Mouse (Mus musculus) ES-E14 (cell line): ENCODE measurements around the gene Upk1b. TPM values are rescaled to one million over a fixed set of nuclear protein-coding genes. Genes with fewer than 3 reads are reported as not detected.

Experiments used
- DNase-seq: peaks from one replicate; pipeline ENCODE4 v3.0.0-alpha.2; 2013; ENCODE audit warnings: low read depth, low spot score
- H3K27ac ChIP-seq: 2 replicates; pipeline ENCODE4 v1.5.1; 2012; ENCODE audit warnings: low read depth, mild to moderate bottlenecking, low read length, moderate library complexity, mixed read lengths; ENCODE audit not compliant: poor library complexity, insufficient read depth, severe bottlenecking
- H3K36me3 ChIP-seq: 2 replicates; pipeline ENCODE4 v1.6.1; 2012; ENCODE audit warnings: mild to moderate bottlenecking, low read length, moderate library complexity, mixed read lengths; ENCODE audit not compliant: control insufficient read depth, poor library complexity, insufficient read depth, severe bottlenecking
- H3K4me1 ChIP-seq, 2 experiments: fragments of 150-350 bp in 1 of 2; sonication (generic) in 1 of 2; 2 replicates each; pipeline ENCODE4 v1.6.1; 2012; ENCODE audit warnings: low read length in 2 of 2, mild to moderate bottlenecking in 1 of 2, mixed read lengths in 1 of 2; ENCODE audit not compliant: control insufficient read depth in 2 of 2, insufficient read depth in 2 of 2, poor library complexity in 1 of 2
- H3K4me3 ChIP-seq, 2 experiments: fragments of 150-350 bp in 1 of 2; sonication (generic) in 1 of 2; 2 replicates each; pipeline ENCODE4 v1.5.1; 2012; ENCODE audit warnings: low read length in 2 of 2, low read depth in 1 of 2, mild to moderate bottlenecking in 1 of 2, mixed read lengths in 1 of 2; ENCODE audit not compliant: insufficient read depth in 1 of 2, poor library complexity in 1 of 2, severe bottlenecking in 1 of 2
- H3K9ac ChIP-seq: 2 replicates; pipeline ENCODE4 v1.6.1; 2012; ENCODE audit warnings: low read depth, mild to moderate bottlenecking, low read length, mixed read lengths; ENCODE audit not compliant: poor library complexity, insufficient read depth, severe bottlenecking
- H3K9me3 ChIP-seq: fragments of 150-350 bp; sonication (generic); 2 replicates; pipeline ENCODE4 v1.6.1; 2012; ENCODE audit warnings: low read depth, mild to moderate bottlenecking, low read length; ENCODE audit not compliant: control insufficient read depth, insufficient read depth
- CHD2 ChIP-seq: IDR thresholded peaks from 2 replicates; pipeline ENCODE4 v1.6.1; 2014; ENCODE audit warnings: mild to moderate bottlenecking, low read depth, low read length, inconsistent platforms
- HCFC1 ChIP-seq: IDR thresholded peaks from 2 replicates; pipeline ENCODE4 v1.6.1; 2012; ENCODE audit warnings: low read length, inconsistent platforms, borderline replicate concordance; ENCODE audit not compliant: insufficient read depth
- MAFK ChIP-seq: IDR thresholded peaks from 2 replicates; pipeline ENCODE4 v1.6.1; 2014; ENCODE audit warnings: mild to moderate bottlenecking, low read depth, low read length, inconsistent platforms; ENCODE audit not compliant: insufficient read depth
- ZC3H11A ChIP-seq: IDR thresholded peaks from 2 replicates; pipeline ENCODE4 v1.6.1; 2012; ENCODE audit warnings: low read depth, mild to moderate bottlenecking, inconsistent platforms, low read length, borderline replicate concordance
- ZNF384 ChIP-seq: IDR thresholded peaks from 2 replicates; pipeline ENCODE4 v1.6.1; 2012; ENCODE audit warnings: low read depth, low read length, inconsistent platforms
- in situ Hi-C, 2 experiments: fragments of 600-800 bp; cut with MboI; formaldehyde crosslinking; loops; one replicate each; pipeline ENCODE4 v1.15.1; 2025; ENCODE audit warnings: low sequenced_read_pairs in 2 of 2, inconsistent platforms in 1 of 2; ENCODE audit not compliant: unreplicated experiment in 2 of 2
- total RNA-seq: library from RNA; depleted of rRNA; stranded (reverse); fragments of 300-350 nt; gene quantifications from 2 replicates; pipeline ENCODE4 v1.2.3, GENCODE M21; 2012

Upk1b gene
- total RNA-seq, 1 experiment, result 0.85 TPM

- Histone ChIP-seq H3K9me3 (no peaks in the 10 kb centered on the region), H3K36me3 (no peaks in the 10 kb centered on the region), H3K4me1 (no peaks in the 10 kb centered on the region), H3K4me3 (no peak overlapping the region), H3K9ac (no peak overlapping the region), H3K27ac (no peak overlapping the region)
- TF ChIP-seq MAFK, result no peak
- TF ChIP-seq ZNF384, result no peak
- DNase-seq, result no peak
- in situ Hi-C loops, result no loop called here
These were observed 17.5 kb downstream of the Upk1b start for GRCm38 (mm10) chr16:38782524-38783067.

- Histone ChIP-seq H3K36me3 (no peaks in the 10 kb centered on the region), H3K9ac (no peak overlapping the region), H3K4me1 (no peaks in the 10 kb centered on the region), H3K9me3 (no peaks in the 10 kb centered on the region), H3K27ac (no peak overlapping the region), H3K4me3 (no peak overlapping the region)
- in situ Hi-C loops, result no loop called here
- TF ChIP-seq ZNF384, result no peak
- no peak for TF ChIP-seq CHD2
- TF ChIP-seq MAFK, result no peak
- no peak for TF ChIP-seq ZC3H11A
- no peak for TF ChIP-seq HCFC1
- no peak for DNase-seq
These were observed 18.2 kb downstream of the Upk1b start for GRCm38 (mm10) chr16:38781946-38782345.

- in situ Hi-C loops, result no loop called here
These were observed 19.1 kb downstream of the Upk1b start for GRCm38 (mm10) chr16:38780960-38781572.

GRCm38 (mm10) chr16:38776342-38776741 lies 23.8 kb downstream of the Upk1b start:
- Histone ChIP-seq H3K9ac (no peak overlapping the region), H3K4me1 (no peaks in the 10 kb centered on the region), H3K9me3 (no peaks in the 10 kb centered on the region), H3K36me3 (no peaks in the 10 kb centered on the region), H3K27ac (no peak overlapping the region), H3K4me3 (no peak overlapping the region)
- in situ Hi-C loops, result no loop called here
- TF ChIP-seq MAFK, result no peak
- no peak for TF ChIP-seq CHD2
- TF ChIP-seq ZNF384, result no peak
- TF ChIP-seq HCFC1, result no peak
- TF ChIP-seq ZC3H11A, result no peak
- no peak for DNase-seq

More at GRCm38 (mm10) chr16:38780960-38781572, 19.1 kb downstream of the Upk1b start:
- Histone ChIP-seq H3K36me3 (no peaks in the 10 kb centered on the region), H3K9me3 (no peaks in the 10 kb centered on the region), H3K4me3 (no peak overlapping the region), H3K27ac (no peak overlapping the region), H3K9ac (no peak overlapping the region), H3K4me1 (no peaks in the 10 kb centered on the region)
- TF ChIP-seq ZNF384, result no peak
- TF ChIP-seq HCFC1, result no peak
- no peak for TF ChIP-seq ZC3H11A
- no peak for TF ChIP-seq CHD2
- TF ChIP-seq MAFK, result no peak
- DNase-seq, result no peak
